Mouse (Mus musculus) kidney, adult 2 months (tissue): Measurements from ENCODE around the gene Gpx6. TPM values are rescaled to one million over a fixed set of nuclear protein-coding genes. Genes with fewer than 3 reads are reported as not detected.

ENCODE experiments used
- DNase-seq: peaks from one replicate; pipeline ENCODE4 v3.0.0; 2021
- H3K27ac ChIP-seq: fragments of 200-500 bp; 2 replicates; pipeline ENCODE4 v1.5.1; 2012; ENCODE audit warnings: low read depth, low read length, control low read depth, inconsistent platforms; ENCODE audit not compliant: insufficient read depth
- H3K27me3 ChIP-seq: fragments of 200-500 bp; replicated peaks from 2 replicates; pipeline ENCODE4 v1.6.1; 2012; ENCODE audit warnings: mild to moderate bottlenecking, moderate library complexity, low read length, inconsistent platforms; ENCODE audit not compliant: control insufficient read depth, insufficient read depth
- H3K36me3 ChIP-seq: fragments of 200-500 bp; 2 replicates; pipeline ENCODE4 v1.6.1; 2012; ENCODE audit warnings: mild to moderate bottlenecking, moderate library complexity, low read length, inconsistent platforms; ENCODE audit not compliant: control insufficient read depth, insufficient read depth
- H3K4me1 ChIP-seq: fragments of 200-500 bp; 2 replicates; pipeline ENCODE4 v1.6.1; 2011; ENCODE audit warnings: low read length; ENCODE audit not compliant: control insufficient read depth, insufficient read depth
- H3K4me3 ChIP-seq: fragments of 200-500 bp; 2 replicates; pipeline ENCODE4 v1.5.1; 2011; ENCODE audit warnings: mild to moderate bottlenecking, low read depth, low read length, control low read depth; ENCODE audit not compliant: insufficient read depth
- CTCF ChIP-seq: fragments of 200-500 bp; conservative IDR thresholded peaks from 2 replicates; pipeline ENCODE4 v1.5.1; 2011; ENCODE audit warnings: low read depth, mild to moderate bottlenecking, control low read depth, low read length, moderate library complexity, mixed read lengths; ENCODE audit not compliant: insufficient read depth, insufficient read length
- POLR2A ChIP-seq: fragments of 200-500 bp; IDR thresholded peaks from one replicate; pipeline ENCODE4 v1.6.1; 2011; ENCODE audit warnings: low read depth, low read length, control low read depth
- WGBS: fragments of 180-500 bp; shearing (Covaris S2); methylation state at CpG from one replicate; pipeline ENCODE4 v1.1.7; 2018; 5-methylcytosine and 5-hydroxymethylcytosine counted together
- polyA plus RNA-seq: library from polyadenylated mRNA; depleted of rRNA; stranded (reverse); fragments of >200 nt; gene quantifications from 2 replicates; pipeline ENCODE4 v1.2.3, GENCODE M21; 2012

Gpx6 gene
- polyA plus RNA-seq, 1 experiment, result 24.6 TPM

GRCm38 (mm10) chr13:21323405-21323804 lies 11.5 kb downstream of the Gpx6 start:
- WGBS, result 73% methylated on average over 6 of the region's 6 CpGs
- Histone ChIP-seq H3K4me1 (no peaks in the 10 kb centered on the region), H3K27ac (no peak overlapping the region), H3K27me3 (no peaks in the 10 kb centered on the region), H3K36me3 (no peaks in the 10 kb centered on the region), H3K4me3 (no peak overlapping the region)
- TF ChIP-seq POLR2A (no peak), CTCF (no peak)
- DNase-seq, result no peak

DNA sequence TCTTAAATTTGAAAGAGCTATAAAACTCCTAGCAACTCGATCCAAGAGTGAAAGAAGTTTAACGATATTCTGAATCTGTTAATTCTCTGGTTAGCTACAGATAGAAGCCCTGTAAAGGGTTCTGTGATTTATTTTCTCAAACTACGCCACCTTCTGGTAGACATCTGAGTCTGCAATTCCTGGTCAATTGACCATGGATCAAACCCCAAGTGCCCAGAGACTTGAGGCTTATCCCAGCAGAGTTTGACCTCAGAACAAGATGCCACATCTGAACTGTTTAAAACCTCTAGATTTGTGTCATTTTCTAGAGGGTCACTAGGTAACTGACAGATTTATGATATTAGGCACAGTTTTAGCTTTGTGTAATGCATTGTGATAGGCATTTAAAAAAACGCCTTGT lies 14.3 kb downstream of the Gpx6 start:
- no peaks in the 10 kb centered on the region for H3K36me3 ChIP-seq
- 9% methylated on average over 4 of the region's 4 CpGs for WGBS
- no peak overlapping the region for H3K4me3 ChIP-seq
- TF ChIP-seq CTCF, result peak; percentile 26; the same call in 1 of the 2 replicates
- no peak for TF ChIP-seq POLR2A
- H3K27ac ChIP-seq, result no peak overlapping the region
- H3K4me1 ChIP-seq, result no peaks in the 10 kb centered on the region
- peak; percentile 42 for DNase-seq
- no peaks in the 10 kb centered on the region for H3K27me3 ChIP-seq

DNA sequence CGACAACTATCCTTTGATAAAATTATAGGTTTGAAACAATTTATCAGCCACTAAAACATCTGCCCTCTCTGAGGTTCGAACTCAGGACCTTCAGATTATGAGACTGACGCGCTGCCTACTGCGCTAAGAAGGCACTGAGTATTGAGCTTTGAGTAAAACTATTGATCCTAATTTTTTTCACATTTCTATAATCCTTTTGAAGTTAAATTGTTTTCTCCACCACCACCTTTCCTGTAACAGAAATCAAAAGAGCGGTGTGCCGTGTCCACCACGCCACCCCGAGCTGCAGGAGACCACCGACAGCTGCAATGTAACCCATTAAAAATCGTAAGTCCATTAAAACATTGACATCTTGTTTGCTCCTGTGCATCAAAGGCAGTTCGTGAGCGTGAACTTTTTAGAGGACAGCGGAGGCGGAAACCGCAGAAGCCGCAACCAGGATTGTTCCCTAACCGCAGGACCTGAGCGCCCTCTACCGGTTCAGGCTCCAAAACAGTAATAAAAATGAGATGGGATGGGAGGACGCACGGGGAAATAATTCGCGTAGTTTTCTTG lies 14.8 kb downstream of the Gpx6 start:
- Histone ChIP-seq H3K4me1 (no peaks in the 10 kb centered on the region), H3K27me3 (no peaks in the 10 kb centered on the region), H3K36me3 (no peaks in the 10 kb centered on the region), H3K4me3 (peak overlapping the region; percentile 48), H3K27ac (no peak overlapping the region)
- DNase-seq, result peak; percentile 86
- under 1% methylated on average over 24 of the region's 24 CpGs for WGBS
- TF ChIP-seq CTCF, result peak; percentile 89
- no peak for TF ChIP-seq POLR2A

GRCm38 (mm10) chr13:21327424-21327823 lies 15.5 kb downstream of the Gpx6 start:
- H3K27me3 ChIP-seq, result no peaks in the 10 kb centered on the region
- H3K4me1 ChIP-seq, result no peaks in the 10 kb centered on the region
- no peak overlapping the region for H3K27ac ChIP-seq
- no peak overlapping the region for H3K4me3 ChIP-seq
- no peak for TF ChIP-seq POLR2A
- no peak for TF ChIP-seq CTCF
- WGBS, result under 1% methylated on average over 9 of the region's 9 CpGs
- DNase-seq, result no peak
- H3K36me3 ChIP-seq, result no peaks in the 10 kb centered on the region

- no peaks in the 10 kb centered on the region for H3K27me3 ChIP-seq
- no peak for TF ChIP-seq CTCF
- no peak for TF ChIP-seq POLR2A
- H3K27ac ChIP-seq, result no peak within 1 kb of the TSS
- no peak within 1 kb of the TSS for H3K4me3 ChIP-seq
- WGBS, result 85% methylated on average over 1 of the region's 1 CpGs
- no peak for DNase-seq
- H3K4me1 ChIP-seq, result no peaks in the 10 kb centered on the region
- no peaks in the 10 kb centered on the region for H3K36me3 ChIP-seq
Measured at GRCm38 (mm10) chr13:21346610-21347009, 34.7 kb downstream of the Gpx6 start, which contains the start of gene Olfr1367. Gene Olfr1367 (plus strand): TSS chr13:21346910.

- H3K4me3 ChIP-seq, result no peak overlapping the region
- H3K27ac ChIP-seq, result no peak overlapping the region
- no peaks in the 10 kb centered on the region for H3K36me3 ChIP-seq
- DNase-seq, result no peak
- no peaks in the 10 kb centered on the region for H3K27me3 ChIP-seq
- TF ChIP-seq CTCF (no peak), POLR2A (no peak)
- no peaks in the 10 kb centered on the region for H3K4me1 ChIP-seq
Measured at GRCm38 (mm10) chr13:21350593-21350992, 38.7 kb downstream of the Gpx6 start.

GRCm38 (mm10) chr13:21362621-21363248 lies 50.8 kb downstream of the Gpx6 start, which contains the start of gene Zscan12:
Gene Zscan12 (plus strand): TSS chr13:21362820.
- peak within 1 kb of the TSS; percentile 79 for H3K27ac ChIP-seq
- under 1% methylated on average over 29 of the region's 29 CpGs for WGBS

More at GRCm38 (mm10) chr13:21362621-21363248, 50.8 kb downstream of the Gpx6 start, which contains the start of gene Zscan12:
- no peaks in the 10 kb centered on the region for H3K27me3 ChIP-seq
- DNase-seq, result peak; percentile 96
- no peaks in the 10 kb centered on the region; the same call in 1 of the 2 replicates for H3K4me1 ChIP-seq
- TF ChIP-seq POLR2A, result peak; percentile 59
- TF ChIP-seq CTCF, result no peak
- H3K36me3 ChIP-seq, result no peaks in the 10 kb centered on the region; the same call in 1 of the 2 replicates
- peak within 1 kb of the TSS; percentile 98 for H3K4me3 ChIP-seq
